Mouse (Mus musculus) left cerebral cortex, adult 9 months (tissue): ENCODE data around the gene Fbxl20.

Experiments
- DNase-seq, 2 experiments: peaks; one replicate each; pipeline ENCODE4 v3.0.0; 2022; ENCODE audit warnings: low spot score in 2 of 2

Fbxl20 gene

DNA sequence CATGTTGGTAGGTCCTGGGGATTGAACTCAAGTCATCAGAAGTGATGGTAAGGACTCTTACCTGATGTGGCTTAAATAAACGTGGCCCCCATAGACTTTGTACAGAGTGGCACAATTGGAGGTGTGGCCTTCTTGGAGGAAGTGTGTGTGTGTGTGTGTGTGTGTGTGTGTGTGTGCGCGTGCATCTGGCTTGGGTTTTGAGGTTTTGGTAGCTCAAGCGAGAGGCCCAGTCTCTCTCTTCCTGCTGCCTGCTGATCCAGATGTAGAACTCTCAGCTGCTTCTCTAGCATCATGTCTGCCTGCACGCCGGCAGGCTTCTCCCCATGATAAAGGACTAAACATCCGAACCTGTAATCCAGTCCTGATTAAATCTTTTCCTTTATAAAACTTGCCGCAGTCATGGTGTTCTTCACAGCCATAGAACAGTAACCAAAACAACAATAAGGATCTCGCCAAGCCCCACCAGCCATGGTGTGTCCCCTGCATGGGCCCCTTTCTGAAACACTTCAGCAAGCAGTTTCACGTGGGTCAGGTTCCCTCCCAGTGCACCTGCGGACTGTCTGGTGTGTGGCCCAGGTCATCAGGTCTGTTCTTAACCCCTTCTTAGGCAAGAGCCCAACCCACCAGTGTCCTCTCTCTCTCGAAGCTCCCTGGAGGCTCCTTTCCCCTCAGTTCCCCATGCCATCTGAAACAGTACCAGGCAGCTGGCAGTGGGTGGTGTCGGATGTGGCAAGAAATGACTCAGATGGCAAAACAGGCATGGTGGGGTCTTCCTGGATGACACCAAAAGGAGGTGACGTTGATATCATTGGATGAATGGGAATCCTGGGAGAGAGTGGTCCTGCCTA is 100.3 kb downstream of the Fbxl20 start:
- DNase-seq = peak in 1 of 2 experiments; percentile 38

- DNase-seq = peak in 1 of 2 experiments; percentile 49
Observed at GRCm38 (mm10) chr11:98047745-98048144, 102.5 kb downstream of the Fbxl20 start.

GRCm38 (mm10) chr11:98046466-98046865 is 103.7 kb downstream of the Fbxl20 start:
- DNase-seq = no peak

- no peak for DNase-seq
Observed at GRCm38 (mm10) chr11:98045596-98045995, 104.6 kb downstream of the Fbxl20 start.

GRCm38 (mm10) chr11:98044074-98044473 is 106.1 kb downstream of the Fbxl20 start:
- DNase-seq = no peak

GRCm38 (mm10) chr11:98042741-98043140 is 107.5 kb downstream of the Fbxl20 start:
- DNase-seq = no peak

GRCm38 (mm10) chr11:98040975-98041374 is 109.2 kb downstream of the Fbxl20 start:
- no peak for DNase-seq

DNA sequence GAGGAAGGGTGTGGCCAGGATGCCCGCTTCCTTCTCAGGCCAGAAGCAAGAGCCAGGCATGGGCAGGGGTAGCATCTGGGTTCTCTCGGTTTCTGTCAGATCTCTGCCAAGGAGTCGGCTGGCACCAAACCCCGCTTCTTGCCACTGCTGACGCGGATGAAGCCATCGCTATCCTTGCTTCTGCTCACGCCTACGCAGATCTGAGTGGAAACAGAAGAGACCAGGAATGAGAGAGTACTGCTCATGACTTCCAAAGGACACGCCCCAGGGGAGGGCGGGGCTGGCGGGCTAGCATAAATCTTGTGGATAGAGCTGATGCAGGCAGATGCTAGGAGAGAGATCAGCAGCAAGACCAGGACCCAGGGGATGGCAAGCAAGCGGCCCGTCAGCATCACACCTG is 112.3 kb downstream of the Fbxl20 start:
- peak in 1 of 2 experiments; percentile 86 for DNase-seq

- DNase-seq = no peak
Observed at GRCm38 (mm10) chr11:98035977-98036377, 114.2 kb downstream of the Fbxl20 start.

DNA sequence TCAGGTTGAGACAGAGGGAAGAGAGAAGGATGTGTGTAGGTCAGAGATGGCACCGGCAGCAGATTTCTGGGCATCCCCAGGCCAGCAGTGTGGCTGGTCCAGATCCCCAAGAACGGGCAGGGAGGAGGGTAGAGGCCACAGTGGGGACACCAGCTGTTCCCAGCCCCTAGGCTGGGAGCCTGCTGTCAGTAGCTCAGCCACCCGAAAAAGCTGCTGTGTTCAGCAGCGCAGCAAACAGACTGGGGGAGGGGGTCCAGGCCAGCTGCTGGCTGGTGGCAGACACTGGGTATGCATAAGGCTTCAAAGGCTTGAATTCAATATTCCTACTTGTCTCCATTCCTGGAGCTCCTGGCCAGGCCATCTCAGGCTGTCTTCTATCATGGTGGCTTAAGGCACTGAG is 115.4 kb downstream of the Fbxl20 start:
- no peak for DNase-seq

- DNase-seq = no peak
Observed at GRCm38 (mm10) chr11:98034061-98034460, 116.1 kb downstream of the Fbxl20 start.
